Mouse (Mus musculus) cerebellum, postnatal 4 days (tissue): Measurements from ENCODE around the gene Pla2g15.
"Not testable (repeated sequence)": the region's sequence is repeated elsewhere in the genome, so short reads cannot be mapped to it uniquely, and the experiment has no call there.

Experiments used
- DNase-seq, 2 experiments: peaks; one replicate each; pipeline ENCODE4 v3.0.0; 2022; ENCODE audit warnings: low spot score in 2 of 2, mixed read lengths in 1 of 2

The Pla2g15 gene

GRCm38 (mm10) chr8:106169017-106169933 lies 19.1 kb downstream of the Pla2g15 start:
- DNase-seq = no peak

GRCm38 (mm10) chr8:106169934-106170480 lies 19.8 kb downstream of the Pla2g15 start:
- no peak for DNase-seq

GRCm38 (mm10) chr8:106173566-106173965 lies 23.4 kb downstream of the Pla2g15 start:
- no peak for DNase-seq

- no peak for DNase-seq
Measured at GRCm38 (mm10) chr8:106176891-106177290, 26.7 kb downstream of the Pla2g15 start.

- DNase-seq = no peak
Measured at GRCm38 (mm10) chr8:106177594-106177993, 27.4 kb downstream of the Pla2g15 start.

GRCm38 (mm10) chr8:106178428-106178827 lies 28.2 kb downstream of the Pla2g15 start:
- DNase-seq = no peak

- no peak for DNase-seq
Measured at GRCm38 (mm10) chr8:106185628-106186270, 35.5 kb downstream of the Pla2g15 start.

GRCm38 (mm10) chr8:106186394-106186793 lies 36.2 kb downstream of the Pla2g15 start:
- DNase-seq = no peak

GRCm38 (mm10) chr8:106189162-106189561 lies 39.0 kb downstream of the Pla2g15 start:
- DNase-seq = no peak

GRCm38 (mm10) chr8:106191639-106192038 lies 41.4 kb downstream of the Pla2g15 start:
- no peak for DNase-seq

GRCm38 (mm10) chr8:106193162-106193561 lies 43.0 kb downstream of the Pla2g15 start:
- no peak for DNase-seq

- DNase-seq = no peak
Measured at GRCm38 (mm10) chr8:106194062-106194461, 43.9 kb downstream of the Pla2g15 start.

- DNase-seq = peak in 1 of 2 experiments; percentile 15
Measured at GRCm38 (mm10) chr8:106198741-106199140, 48.5 kb downstream of the Pla2g15 start.

GRCm38 (mm10) chr8:106199596-106199995 lies 49.4 kb downstream of the Pla2g15 start:
- not testable (repeated sequence) for DNase-seq

- peak in 1 of 2 experiments; percentile 24 for DNase-seq
Measured at GRCm38 (mm10) chr8:106210035-106210731, 60.0 kb downstream of the Pla2g15 start.

- DNase-seq = peak; percentile 86 to 94
Measured at GRCm38 (mm10) chr8:106210821-106211345, 60.7 kb downstream of the Pla2g15 start, which contains the start of the genes Slc7a6os and Prmt7. Gene Slc7a6os (minus strand): TSS chr8:106210935. Gene Prmt7 (plus strand): TSS chr8:106210936.

- no peak for DNase-seq
Measured at GRCm38 (mm10) chr8:106211421-106211820, 61.2 kb downstream of the Pla2g15 start.

- DNase-seq = no peak
Measured at GRCm38 (mm10) chr8:106213959-106214358, 63.8 kb downstream of the Pla2g15 start.
